Mouse (Mus musculus) neural tube, embryonic 10.5 days (tissue): ENCODE measurements around the gene Zfand4.
"Not testable (repeated sequence)": the region's sequence is repeated elsewhere in the genome, so short reads cannot be mapped to it uniquely, and the experiment has no call there.

Experiments
- DNase-seq: peaks from one replicate; pipeline ENCODE4 v3.0.0-alpha.2; 2017; ENCODE audit warnings: low spot score; ENCODE audit errors: extremely low spot score

Gene Zfand4

GRCm38 (mm10) chr6:116311411-116311810, 47.4 kb downstream of the Zfand4 start:
- no peak for DNase-seq

DNA sequence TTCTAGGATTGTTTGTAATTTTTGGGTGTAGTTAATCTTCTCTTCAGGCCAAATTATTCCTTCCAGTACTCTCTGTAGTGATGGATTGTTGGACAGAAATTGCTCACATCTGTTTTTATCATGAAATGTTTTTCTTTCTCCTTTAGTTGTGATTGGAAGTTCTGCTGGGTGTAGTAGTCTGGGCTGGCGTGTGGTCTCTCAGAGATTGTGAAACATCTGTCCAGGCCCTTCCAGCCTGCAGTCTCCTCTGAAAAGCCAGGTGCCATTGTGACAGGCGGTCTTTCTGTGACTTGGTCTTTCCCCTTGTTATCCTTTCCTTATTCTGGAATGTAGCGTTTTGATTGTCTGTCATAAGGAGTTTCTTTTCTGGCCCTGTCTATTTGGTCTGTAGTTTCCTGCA, 55.2 kb downstream of the Zfand4 start:
- DNase-seq, result no peak

GRCm38 (mm10) chr6:116326641-116327040, 62.6 kb downstream of the Zfand4 start:
- no peak for DNase-seq

- no peak for DNase-seq
Measured at GRCm38 (mm10) chr6:116331396-116331795, 67.4 kb downstream of the Zfand4 start.

GRCm38 (mm10) chr6:116337466-116337834, 73.4 kb downstream of the Zfand4 start:
- no peak for DNase-seq

- DNase-seq, result peak; percentile 95
Measured at GRCm38 (mm10) chr6:116337835-116338501, 73.9 kb downstream of the Zfand4 start, which contains the start of gene March8. Gene March8 (plus strand): TSS chr6:116338024.

DNA sequence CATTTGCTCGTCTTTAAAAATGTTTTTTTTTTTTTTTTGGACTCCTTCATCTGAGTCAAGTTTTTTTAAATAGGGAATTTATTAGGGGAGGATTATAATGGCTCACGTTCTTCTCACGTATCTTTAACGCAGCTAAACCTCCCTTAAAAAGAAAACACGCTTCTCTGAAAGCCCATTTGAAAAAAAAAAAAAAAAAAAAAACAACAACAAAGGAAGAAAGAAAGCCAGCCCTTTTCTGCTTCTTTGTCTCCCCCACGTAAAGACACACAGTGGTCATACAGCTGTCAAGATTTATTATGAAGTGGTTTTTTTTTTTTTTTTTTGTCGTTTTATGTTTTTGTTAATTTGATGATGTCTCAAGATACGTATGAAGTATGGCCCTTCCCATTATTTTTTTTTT, 74.5 kb downstream of the Zfand4 start:
- DNase-seq, result no peak

GRCm38 (mm10) chr6:116339088-116339487, 75.1 kb downstream of the Zfand4 start:
- DNase-seq, result no peak

DNA sequence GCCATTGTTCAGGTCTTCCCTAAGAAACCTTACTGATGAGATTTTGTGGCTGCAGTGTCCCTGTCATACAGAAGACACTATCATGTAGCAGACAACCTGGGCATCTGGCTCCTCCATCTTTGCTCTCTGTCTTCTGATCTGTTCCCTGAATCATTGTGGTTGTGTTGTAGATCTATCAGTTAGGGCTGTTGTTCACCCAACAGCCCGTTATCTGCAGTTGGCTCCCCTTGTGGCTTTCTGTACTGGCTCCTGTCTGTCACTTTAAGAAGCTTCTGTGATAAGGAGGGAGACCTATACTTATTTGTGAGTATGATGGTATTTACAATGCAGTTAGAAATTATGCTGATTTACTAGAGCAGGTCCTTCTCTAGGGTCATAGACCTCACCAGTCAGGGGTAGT, 76.5 kb downstream of the Zfand4 start:
- DNase-seq, result no peak

DNA sequence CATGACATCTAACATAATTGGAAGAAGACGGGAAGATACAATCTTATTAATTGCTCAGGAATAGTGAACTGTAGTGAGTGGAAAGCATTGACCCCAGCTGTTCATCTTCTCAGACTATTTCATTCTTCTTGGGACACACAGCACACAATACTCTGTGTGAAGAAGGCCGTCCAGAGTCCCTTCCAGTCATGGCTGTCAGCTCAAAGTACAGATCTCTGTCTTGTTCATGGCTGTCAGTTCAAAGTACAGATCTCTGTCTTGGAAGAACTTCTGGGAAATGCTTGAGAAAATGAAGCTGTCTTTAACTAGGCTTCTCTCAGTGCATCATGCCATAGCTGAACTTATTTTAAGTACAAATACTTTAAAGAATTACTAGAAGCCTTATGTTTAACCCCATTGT, 83.9 kb downstream of the Zfand4 start:
- no peak for DNase-seq

GRCm38 (mm10) chr6:116349997-116350396, 86.0 kb downstream of the Zfand4 start:
- no peak for DNase-seq

DNA sequence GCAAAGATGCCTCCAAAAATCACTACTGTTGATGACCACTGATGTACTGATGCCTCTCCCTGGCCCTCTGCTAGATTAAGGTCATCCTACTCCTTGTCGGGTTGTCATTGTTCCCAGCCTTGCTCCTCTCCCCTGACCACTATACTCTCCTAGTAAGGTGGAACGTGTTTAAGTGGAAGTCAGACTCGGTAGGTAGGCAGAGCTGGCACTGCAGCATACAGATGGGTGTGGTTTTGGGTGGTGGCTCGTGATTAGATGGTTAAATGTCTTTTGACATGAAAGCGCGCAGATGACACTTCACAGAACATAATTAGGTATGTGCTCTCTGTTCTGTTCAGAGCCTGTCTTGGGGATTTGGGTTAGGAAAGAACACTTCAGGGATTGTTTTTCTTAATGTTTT, 86.6 kb downstream of the Zfand4 start:
- DNase-seq, result no peak

GRCm38 (mm10) chr6:116351534-116351933, 87.5 kb downstream of the Zfand4 start:
- no peak for DNase-seq

DNA sequence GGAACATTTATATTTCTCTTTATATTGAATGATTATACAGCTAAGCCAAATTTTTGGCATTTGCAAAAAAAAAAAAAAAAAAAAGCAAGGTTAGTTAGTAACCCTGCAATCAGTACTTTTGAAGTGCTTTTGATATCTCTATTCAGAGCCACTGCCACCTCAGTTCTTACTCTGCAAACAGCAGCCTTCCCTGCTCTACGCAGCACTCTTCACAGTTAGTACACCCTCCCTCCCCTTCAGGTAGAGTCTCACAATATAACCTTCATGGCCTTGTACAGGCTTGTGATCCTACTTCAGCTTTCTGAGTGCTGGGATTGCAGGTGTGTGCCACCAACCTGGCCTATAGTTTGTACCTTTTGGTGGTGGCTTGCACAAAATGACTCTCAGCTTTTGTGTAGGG, 89.4 kb downstream of the Zfand4 start:
- no peak for DNase-seq

GRCm38 (mm10) chr6:116356311-116356947, 92.4 kb downstream of the Zfand4 start:
- not testable (repeated sequence) for DNase-seq

- no peak for DNase-seq
Measured at GRCm38 (mm10) chr6:116356948-116357325, 92.9 kb downstream of the Zfand4 start.

GRCm38 (mm10) chr6:116358056-116358455, 94.0 kb downstream of the Zfand4 start:
- no peak for DNase-seq

GRCm38 (mm10) chr6:116359256-116359655, 95.2 kb downstream of the Zfand4 start:
- DNase-seq, result no peak

DNA sequence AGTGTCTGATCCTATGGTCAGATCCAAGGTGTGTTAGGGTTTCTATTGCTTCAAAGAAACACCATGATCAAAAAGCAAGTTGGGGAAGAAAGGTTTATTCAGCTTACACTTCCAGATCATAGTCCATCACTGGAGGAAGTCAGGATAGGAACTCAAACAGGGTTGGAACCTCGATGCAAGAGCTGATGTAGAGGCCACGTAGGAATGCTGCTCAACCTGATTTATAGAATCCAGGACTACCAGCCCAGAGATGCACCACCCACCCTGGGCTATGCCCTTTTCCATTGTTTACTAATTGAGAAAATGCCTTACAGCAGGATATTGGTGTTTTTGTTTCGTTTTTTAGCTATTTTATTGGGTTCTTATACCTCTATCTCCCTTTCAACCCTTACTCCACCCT, 97.4 kb downstream of the Zfand4 start:
- DNase-seq, result no peak

GRCm38 (mm10) chr6:116361993-116362392, 98.0 kb downstream of the Zfand4 start:
- DNase-seq, result no peak

GRCm38 (mm10) chr6:116367971-116368370, 103.9 kb downstream of the Zfand4 start:
- DNase-seq, result no peak

GRCm38 (mm10) chr6:116369811-116370210, 105.8 kb downstream of the Zfand4 start:
- no peak for DNase-seq
